Mouse (Mus musculus) spleen, adult 2 months (tissue): ENCODE measurements at regions not wholly inside any gene's neighbourhood (a gene's known extent, or its start where the extent isn't known, plus 50 kb on each side); places are given as distances from the start of the nearest gene placed in this dataset.

Source experiments
- CTCF ChIP-seq: fragments of 200-500 bp; IDR thresholded peaks from 2 replicates; pipeline ENCODE4 v1.5.1; 2011; ENCODE audit warnings: mild to moderate bottlenecking, inconsistent platforms; ENCODE audit not compliant: insufficient read depth, insufficient read length, insufficient replicate concordance; ENCODE audit errors: extremely low read depth
- POLR2A ChIP-seq: fragments of 200-500 bp; IDR thresholded peaks from 2 replicates; pipeline ENCODE4 v1.6.1; 2011; ENCODE audit warnings: low read depth, low read length, inconsistent platforms

DNA sequence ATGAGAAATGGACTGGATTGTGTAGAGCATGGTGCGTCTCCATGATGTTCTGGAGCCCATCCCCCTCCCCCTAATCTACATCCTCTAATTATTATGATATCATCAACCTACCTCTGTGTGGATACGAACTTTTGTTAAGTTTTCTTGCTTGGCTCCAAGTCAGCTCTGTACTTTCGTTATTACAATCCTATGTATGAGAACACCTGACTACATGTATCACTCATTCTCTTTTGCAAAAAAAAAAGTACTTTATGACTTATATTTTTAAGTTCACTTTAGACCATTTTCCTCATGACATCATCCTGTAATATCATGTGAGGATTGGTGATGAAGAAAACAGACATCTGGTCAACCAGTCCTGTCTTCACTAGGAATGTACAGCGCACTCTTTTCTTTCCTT, 175.7 kb upstream of the Sulf2 start:
- TF ChIP-seq CTCF (no peak), POLR2A (no peak)
